Mouse (Mus musculus) stomach, postnatal 0 days (tissue): ENCODE data around the gene Slpi.

Source experiments
- CTCF ChIP-seq: IDR thresholded peaks from 2 replicates; pipeline ENCODE4 v1.5.1; 2016; ENCODE audit warnings: antibody characterized with exemption, low read depth, mild to moderate bottlenecking, moderate library complexity
- EP300 ChIP-seq: optimal IDR thresholded peaks from 2 replicates; pipeline ENCODE3; 2016; ENCODE audit warnings: antibody characterized with exemption

- TF ChIP-seq CTCF (no peak), EP300 (no peak)
Measured at GRCm38 (mm10) chr2:164396076-164396475, 7.2 kb upstream of the Slpi start.
